Mouse (Mus musculus) embryonic facial prominence, embryonic 12.5 days (tissue): ENCODE measurements around the gene Chchd4. TPM values are rescaled to one million over a fixed set of nuclear protein-coding genes. Genes with fewer than 3 reads are reported as not detected.

Experiments
- ATAC-seq: fragments of 200-750 bp; cut with Nextera tagmentation; 2 replicates; pipeline ENCODE4 v1.8.0; 2017; ENCODE audit not compliant: insufficient number of reproducible peaks, insufficient read depth, low FRiP score, low TSS enrichment
- H3K27ac ChIP-seq: fragments of 300-500 bp; sonication (generic); 2 replicates; pipeline ENCODE4 v1.5.1; 2016; ENCODE audit warnings: mild to moderate bottlenecking
- H3K27me3 ChIP-seq: fragments of 300-500 bp; sonication (generic); 2 replicates; pipeline ENCODE4 v1.6.1; 2016; ENCODE audit warnings: mild to moderate bottlenecking, moderate library complexity
- H3K36me3 ChIP-seq: fragments of 300-500 bp; sonication (generic); 2 replicates; pipeline ENCODE4 v1.6.1; 2016; ENCODE audit warnings: mild to moderate bottlenecking
- H3K4me1 ChIP-seq: fragments of 300-500 bp; sonication (generic); 2 replicates; pipeline ENCODE4 v1.6.1; 2016
- H3K4me2 ChIP-seq: fragments of 300-500 bp; sonication (generic); replicated peaks from 2 replicates; pipeline ENCODE4 v1.6.1; 2016; ENCODE audit warnings: mild to moderate bottlenecking, moderate library complexity
- H3K4me3 ChIP-seq: fragments of 300-500 bp; sonication (generic); 2 replicates; pipeline ENCODE4 v1.5.1; 2016; ENCODE audit warnings: mild to moderate bottlenecking
- H3K9ac ChIP-seq: fragments of 300-500 bp; sonication (generic); 2 replicates; pipeline ENCODE4 v1.6.1; 2016; ENCODE audit warnings: mild to moderate bottlenecking, moderate library complexity
- H3K9me3 ChIP-seq: fragments of 300-500 bp; sonication (generic); 2 replicates; pipeline ENCODE4 v1.6.1; 2016; ENCODE audit warnings: mild to moderate bottlenecking, moderate library complexity
- whole genome bisulfite sequencing: fragments of 180-500 bp; shearing (Covaris S2); methylation state at CpG from one replicate; pipeline ENCODE4 v1.1.7; 2016; 5-methylcytosine and 5-hydroxymethylcytosine counted together
- polyA plus RNA-seq: library from polyadenylated mRNA; unstranded; fragments of >200 nt; fragmentation: Nextera tagmentation; extraction: Ambion mirVana; gene quantifications from 2 replicates; pipeline ENCODE4 v1.2.1, GENCODE M21; 2016

The Chchd4 gene
- polyA plus RNA-seq, 1 experiment from 2014 or later, result 21.5 TPM

DNA sequence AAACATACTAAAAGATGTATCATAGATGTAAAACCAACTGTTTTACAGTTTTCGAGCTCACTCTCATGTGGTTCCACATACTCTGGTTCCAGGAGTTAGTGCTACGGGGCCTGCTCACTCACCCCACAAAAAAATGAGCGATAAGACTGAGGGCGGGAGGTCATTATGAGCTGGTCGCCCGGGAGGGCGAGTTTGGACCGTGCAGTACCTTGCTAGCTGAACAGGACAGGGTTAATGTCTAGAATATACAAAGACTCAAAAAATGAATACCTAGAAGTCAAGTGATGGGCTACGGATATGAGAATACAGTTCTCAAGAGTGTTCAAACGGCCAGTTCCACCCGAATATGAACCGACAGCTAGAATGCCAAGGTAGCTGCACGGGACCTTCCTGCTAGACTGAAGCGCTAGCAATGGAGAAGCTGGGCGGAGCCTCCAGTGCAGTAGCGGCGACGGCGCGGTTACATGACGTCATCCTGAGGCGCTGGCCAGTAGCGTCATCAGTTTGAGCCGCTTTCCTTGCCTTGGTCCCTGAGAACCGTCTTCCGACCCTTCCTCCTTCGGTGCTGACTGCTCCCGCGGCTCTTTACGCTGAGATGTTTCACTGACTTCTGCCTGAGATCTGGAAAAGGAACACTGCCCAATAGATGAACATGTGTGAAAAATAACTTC is 32.7 kb downstream of the Chchd4 start:
- peak overlapping the region; percentile 75; the same call in 1 of the 2 replicates for H3K27ac ChIP-seq

GRCm38 (mm10) chr6:91424151-91424550 is 49.2 kb downstream of the Chchd4 start:
- Histone ChIP-seq H3K27ac (no peak overlapping the region), H3K4me2 (no peak overlapping the region), H3K36me3 (no peaks in the 10 kb centered on the region), H3K4me1 (no peaks in the 10 kb centered on the region), H3K4me3 (no peak overlapping the region), H3K27me3 (no peaks in the 10 kb centered on the region), H3K9ac (no peak overlapping the region), H3K9me3 (no peaks in the 10 kb centered on the region)
- WGBS, result 64% methylated on average over 4 of the region's 4 CpGs
- ATAC-seq, result no peak

More for the DNA sequence above, 32.7 kb downstream of the Chchd4 start:
- 2% methylated on average over 30 of the region's 30 CpGs for WGBS
- peak; percentile 79 for ATAC-seq
- peak overlapping the region; percentile 59 for H3K4me3 ChIP-seq
- H3K36me3 ChIP-seq, result no peaks in the 10 kb centered on the region
- H3K9me3 ChIP-seq, result no peaks in the 10 kb centered on the region
- H3K4me1 ChIP-seq, result peaks cover 7% of the 10 kb centered on the region; the same call in 1 of the 2 replicates
- H3K27me3 ChIP-seq, result no peaks in the 10 kb centered on the region
- H3K9ac ChIP-seq, result peak overlapping the region; percentile 68
- H3K4me2 ChIP-seq, result peak overlapping the region; percentile 79

DNA sequence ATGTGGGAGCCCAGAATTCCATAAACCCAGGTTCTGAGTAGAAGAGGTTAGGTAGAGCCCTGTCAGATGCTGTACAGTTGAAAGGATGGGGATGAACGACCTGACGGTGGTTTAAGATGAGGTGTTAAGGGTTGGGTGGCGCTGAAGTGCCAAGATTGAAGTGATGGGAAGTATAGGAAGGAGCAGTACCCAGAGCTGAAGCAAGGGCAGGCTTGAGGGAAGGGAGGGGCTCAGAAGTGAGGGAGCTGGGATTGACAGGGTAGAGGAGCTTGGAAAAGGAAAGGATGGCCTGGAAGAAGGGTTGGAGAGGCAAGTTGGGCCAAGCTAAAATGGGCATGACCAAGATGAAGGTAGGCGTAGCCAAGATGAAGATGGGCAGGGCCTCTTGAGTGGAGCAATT is 51.7 kb downstream of the Chchd4 start:
- H3K27ac ChIP-seq, result no peak overlapping the region
- H3K4me3 ChIP-seq, result no peak overlapping the region
- no peak for ATAC-seq
- 73% methylated on average over 4 of the region's 4 CpGs for WGBS
- no peak overlapping the region for H3K4me2 ChIP-seq
- H3K36me3 ChIP-seq, result no peaks in the 10 kb centered on the region
- H3K4me1 ChIP-seq, result no peaks in the 10 kb centered on the region
- H3K9ac ChIP-seq, result no peak overlapping the region
- H3K9me3 ChIP-seq, result no peaks in the 10 kb centered on the region
- H3K27me3 ChIP-seq, result 0 out of 2 replicates have a peak, but pooled peaks cover 8% of the 10 kb centered on the region

DNA sequence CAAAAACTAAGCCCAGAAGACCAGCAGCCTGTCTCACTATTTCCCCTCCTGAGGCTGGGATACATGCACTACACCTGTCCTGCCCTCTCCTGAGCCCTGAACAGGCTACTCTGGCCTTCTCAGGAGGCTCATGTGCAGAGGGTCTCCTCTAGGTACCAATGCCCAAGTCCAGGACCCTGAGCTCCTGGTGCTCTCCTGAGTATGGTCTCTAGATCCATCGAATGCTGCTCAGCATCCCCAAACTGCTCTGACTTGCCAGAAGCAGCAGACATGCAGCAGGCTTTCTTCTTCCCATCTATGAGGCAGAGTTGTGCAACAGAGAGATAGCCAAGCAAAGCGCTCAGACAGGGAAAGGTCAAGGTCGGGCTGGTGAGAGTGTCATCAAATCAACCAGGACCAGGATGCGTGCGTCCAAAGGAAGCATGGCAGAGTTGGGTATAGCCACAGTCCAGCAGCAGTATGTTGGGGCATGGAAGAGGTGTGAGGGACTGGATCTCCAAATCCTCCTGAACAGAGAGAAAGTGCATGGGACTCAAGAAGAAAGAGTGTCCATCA is 56.0 kb downstream of the Chchd4 start:
- H3K4me3 ChIP-seq, result no peak overlapping the region
- no peak overlapping the region for H3K9ac ChIP-seq
- no peaks in the 10 kb centered on the region for H3K36me3 ChIP-seq
- peaks cover 33% of the 10 kb centered on the region for H3K27me3 ChIP-seq
- H3K9me3 ChIP-seq, result no peaks in the 10 kb centered on the region
- H3K4me1 ChIP-seq, result no peaks in the 10 kb centered on the region
- no peak for ATAC-seq
- H3K4me2 ChIP-seq, result no peak overlapping the region
- WGBS, result 77% methylated on average over 5 of the region's 5 CpGs
- no peak overlapping the region for H3K27ac ChIP-seq

GRCm38 (mm10) chr6:91416146-91416545 is 57.2 kb downstream of the Chchd4 start:
- no peak overlapping the region for H3K27ac ChIP-seq
- no peaks in the 10 kb centered on the region for H3K9me3 ChIP-seq
- peaks cover 3% of the 10 kb centered on the region for H3K4me1 ChIP-seq
- H3K27me3 ChIP-seq, result peaks cover 45% of the 10 kb centered on the region
- no peak overlapping the region for H3K4me3 ChIP-seq
- no peak for ATAC-seq
- H3K4me2 ChIP-seq, result no peak overlapping the region
- WGBS, result 79% methylated on average over 4 of the region's 4 CpGs
- H3K9ac ChIP-seq, result no peak overlapping the region
- H3K36me3 ChIP-seq, result no peaks in the 10 kb centered on the region

- Histone ChIP-seq H3K9me3 (no peaks in the 10 kb centered on the region), H3K9ac (no peak overlapping the region), H3K27ac (no peak overlapping the region), H3K27me3 (peaks cover 58% of the 10 kb centered on the region), H3K4me2 (no peak overlapping the region), H3K36me3 (no peaks in the 10 kb centered on the region), H3K4me3 (no peak overlapping the region), H3K4me1 (peaks cover 12% of the 10 kb centered on the region)
- 3% methylated on average over 4 of the region's 4 CpGs for WGBS
- peak; percentile 31; the same call in 1 of the 2 replicates for ATAC-seq
Observed at GRCm38 (mm10) chr6:91414890-91415289, 58.5 kb downstream of the Chchd4 start.

Other genes with a start within 250 kb of the Chchd4 start
- 1.6 and 3.6 TPM in 2 replicates for gene Wnt7a, start 62.2 kb downstream of the Chchd4 start, polyA plus RNA-seq
- 62.2 and 63.0 TPM in 2 replicates for gene Tmem43, start 157 bp upstream of the Chchd4 start, polyA plus RNA-seq
- gene Xpc, start 42.3 kb upstream of the Chchd4 start, polyA plus RNA-seq, result 24.5 and 24.8 TPM in 2 replicates
- 277 and 283 TPM in 2 replicates for gene Lsm3, start 42.4 kb upstream of the Chchd4 start, polyA plus RNA-seq
- 56.2 and 67.5 TPM in 2 replicates for gene Slc6a6, start 210.5 kb upstream of the Chchd4 start, polyA plus RNA-seq